In the genomic region with DNA sequence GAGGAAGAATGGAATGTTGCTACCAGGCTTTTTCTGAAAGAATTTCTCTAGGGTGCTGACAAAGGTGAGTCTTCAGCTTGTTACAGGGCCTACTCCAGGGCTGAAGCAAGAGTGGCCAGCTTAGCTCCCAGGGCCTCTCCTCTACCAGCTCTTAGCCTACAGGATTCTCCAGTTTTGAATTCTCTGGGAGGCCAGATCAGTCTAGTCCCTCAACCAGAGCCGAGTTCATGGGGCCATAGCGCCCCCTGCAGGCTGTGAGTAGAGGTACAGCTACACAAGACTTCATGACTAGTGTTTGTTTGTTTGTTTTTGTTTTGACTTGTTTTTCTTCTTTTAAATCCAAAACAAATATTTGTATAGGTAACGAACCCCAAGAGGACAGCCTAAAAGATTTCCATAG, we compare ENCODE assay signal across 8 mouse cellular contexts.
DNase-seq lines count a peak whose midpoint lies in the region; ATAC-seq and TF ChIP-seq lines count a peak whose summit lies in the region.

No protein-coding gene starts in this region.

- no peak for TF ChIP-seq POLR2A in testis, adult 2 months (IDR thresholded peaks at IDR 0.05; ENCODE audit: control insufficient read depth, low read depth, low read length)

- no peak overlapping the region for H3K4me2 ChIP-seq in heart, embryonic 15.5 days
- H3K4me2 ChIP-seq in heart, embryonic 11.5 days: no peak overlapping the region
- H3K4me2 ChIP-seq in neural tube, embryonic 15.5 days: no peak overlapping the region
- no peak overlapping the region for H3K4me2 ChIP-seq in intestine, embryonic 15.5 days (replicated peaks)

- WGBS in heart, embryonic 15.5 days: 11% methylated on average over 3 of the region's 3 CpGs
- WGBS in heart, embryonic 11.5 days (ENCODE audit: insufficient replicate concordance): 3% methylated on average over 3 of the region's 3 CpGs
- 10% methylated on average over 3 of the region's 3 CpGs for WGBS in neural tube, embryonic 15.5 days
- 13% methylated on average over 3 of the region's 3 CpGs for WGBS in intestine, embryonic 15.5 days

- no peaks in the 10 kb centered on the region for H3K36me3 ChIP-seq in heart, embryonic 15.5 days
- no peaks in the 10 kb centered on the region for H3K36me3 ChIP-seq in heart, embryonic 11.5 days (ENCODE audit: control insufficient read depth, insufficient read depth, low read length)
- H3K36me3 ChIP-seq in testis, adult 2 months (ENCODE audit: control insufficient read depth, insufficient read depth, low read length): no peaks in the 10 kb centered on the region
- H3K36me3 ChIP-seq in neural tube, embryonic 15.5 days: no peaks in the 10 kb centered on the region
- no peaks in the 10 kb centered on the region for H3K36me3 ChIP-seq in intestine, embryonic 15.5 days

- H3K27ac ChIP-seq in heart, embryonic 15.5 days: no peak overlapping the region
- H3K27ac ChIP-seq in heart, embryonic 11.5 days (ENCODE audit: low read depth, low read length): no peak overlapping the region
- H3K27ac ChIP-seq in testis, adult 2 months (ENCODE audit: control insufficient read depth, insufficient read depth, low read depth, low read length): no peak overlapping the region
- no peak overlapping the region for H3K27ac ChIP-seq in neural tube, embryonic 15.5 days (replicated peaks)
- H3K27ac ChIP-seq in intestine, embryonic 15.5 days: no peak overlapping the region

- peaks cover 11% of the 10 kb centered on the region for H3K27me3 ChIP-seq in heart, embryonic 15.5 days
- no peaks in the 10 kb centered on the region; the same call in 1 of the 2 replicates for H3K27me3 ChIP-seq in heart, embryonic 11.5 days (ENCODE audit: control insufficient read depth, insufficient read depth, low read length)
- no peaks in the 10 kb centered on the region for H3K27me3 ChIP-seq in testis, adult 2 months (ENCODE audit: control insufficient read depth, insufficient read depth, low read length)
- no peaks in the 10 kb centered on the region for H3K27me3 ChIP-seq in neural tube, embryonic 15.5 days (replicated peaks)
- H3K27me3 ChIP-seq in intestine, embryonic 15.5 days (replicated peaks): no peaks in the 10 kb centered on the region

- no peaks in the 10 kb centered on the region for H3K9me3 ChIP-seq in heart, embryonic 15.5 days (replicated peaks)
- H3K9me3 ChIP-seq in heart, embryonic 11.5 days (replicated peaks; ENCODE audit: control insufficient read depth, low read length): no peaks in the 10 kb centered on the region
- H3K9me3 ChIP-seq in neural tube, embryonic 15.5 days (replicated peaks): no peaks in the 10 kb centered on the region
- H3K9me3 ChIP-seq in intestine, embryonic 15.5 days: no peaks in the 10 kb centered on the region

- no peak overlapping the region for H3K9ac ChIP-seq in heart, embryonic 15.5 days
- H3K9ac ChIP-seq in heart, embryonic 11.5 days (ENCODE audit: low read depth, low read length): no peak overlapping the region
- no peak overlapping the region for H3K9ac ChIP-seq in neural tube, embryonic 15.5 days (replicated peaks)
- no peak overlapping the region for H3K9ac ChIP-seq in intestine, embryonic 15.5 days

- TF ChIP-seq CTCF in testis, adult 2 months (IDR thresholded peaks at IDR 0.05; ENCODE audit: control insufficient read depth, insufficient read depth, insufficient replicate concordance, low read depth, low read length): peak; percentile 84

- peaks cover 4% of the 10 kb centered on the region; the same call in 1 of the 2 replicates for H3K4me1 ChIP-seq in heart, embryonic 15.5 days (replicated peaks)
- 0 out of 2 replicates have a peak, but pooled peaks cover 3% of the 10 kb centered on the region for H3K4me1 ChIP-seq in heart, embryonic 11.5 days (ENCODE audit: control insufficient read depth, insufficient read depth, low read length)
- no peaks in the 10 kb centered on the region for H3K4me1 ChIP-seq in testis, adult 2 months (ENCODE audit: control insufficient read depth, insufficient read depth, low read length)
- no peaks in the 10 kb centered on the region for H3K4me1 ChIP-seq in neural tube, embryonic 15.5 days
- no peaks in the 10 kb centered on the region for H3K4me1 ChIP-seq in intestine, embryonic 15.5 days (replicated peaks)

- 0 out of 2 replicates have a peak, but pooled peaks have one; percentile 41 for ATAC-seq in heart, embryonic 15.5 days (replicated peaks; ENCODE audit: insufficient number of reproducible peaks, insufficient read depth, low FRiP score, low read depth)
- no peak for ATAC-seq in heart, embryonic 11.5 days (replicated peaks; ENCODE audit: insufficient number of reproducible peaks, low FRiP score, low TSS enrichment)
- ATAC-seq in neural tube, embryonic 15.5 days (ENCODE audit: low FRiP score): peak; percentile 61; the same call in 1 of the 2 replicates
- ATAC-seq in intestine, embryonic 15.5 days: no peak

- no peak overlapping the region for H3K4me3 ChIP-seq in heart, embryonic 15.5 days
- H3K4me3 ChIP-seq in heart, embryonic 11.5 days (ENCODE audit: low read depth, low read length): no peak overlapping the region
- no peak overlapping the region for H3K4me3 ChIP-seq in testis, adult 2 months (ENCODE audit: control insufficient read depth, low read depth, low read length)
- H3K4me3 ChIP-seq in neural tube, embryonic 15.5 days (replicated peaks): no peak overlapping the region
- no peak overlapping the region for H3K4me3 ChIP-seq in intestine, embryonic 15.5 days (replicated peaks)

- no peak for DNase-seq in testis, postnatal 14 days (ENCODE audit: low spot score)
- peak; percentile 29 to 64 for DNase-seq in cerebellum, postnatal 25 days
- DNase-seq in kidney, postnatal 10 days: peak; percentile 65

Comparison
In these comparisons a context has a peak if more than half of its experiments do, and no peak if none do; other contexts are left out.
1. ATAC-seq: peak in heart, embryonic 15.5 days (single experiment) and neural tube, embryonic 15.5 days (single experiment); none in heart, embryonic 11.5 days (single experiment) and intestine, embryonic 15.5 days (single experiment).